Mouse (Mus musculus): Measurements from ENCODE around the gene Gabrr1.

DNA sequence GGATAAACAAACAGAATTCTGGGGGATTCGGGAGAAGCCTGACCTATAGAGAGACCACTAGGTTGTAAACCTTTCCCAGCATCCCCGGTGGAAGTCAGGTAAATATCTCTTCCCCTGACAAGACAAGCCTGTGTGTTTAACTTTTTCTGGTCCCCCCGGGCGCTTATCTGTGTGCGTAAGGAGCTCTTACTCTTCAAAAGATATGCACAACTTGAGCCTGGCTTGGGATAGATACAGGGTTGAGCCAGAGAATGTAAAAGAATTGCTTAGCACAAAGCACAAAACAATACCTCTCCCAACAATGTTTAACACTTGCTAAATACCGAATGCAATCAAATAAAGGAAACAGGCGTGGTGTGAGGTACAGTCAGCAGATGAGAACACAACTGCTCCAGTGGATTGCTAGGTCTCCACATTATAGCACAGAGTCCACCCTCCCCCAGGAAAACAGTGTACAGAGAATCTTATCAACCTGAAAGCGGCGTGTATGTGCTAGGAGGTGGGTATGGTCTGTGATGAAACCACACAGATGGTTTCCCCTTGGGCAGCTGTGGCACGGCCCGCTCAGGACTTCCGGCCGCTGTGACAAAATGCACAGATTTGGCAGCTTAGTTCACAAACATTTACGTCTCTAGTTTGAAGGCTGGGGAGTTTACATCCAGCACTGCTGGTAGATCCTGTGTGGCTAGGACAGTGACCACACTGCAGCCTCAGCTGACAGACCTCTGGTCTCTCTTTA is 22.4 kb upstream of the Gabrr1 start:
- TF ChIP-seq CTCF (IDR thresholded peaks at IDR 0.05; ENCODE audit: low read depth) (no peak), EP300 (IDR thresholded peaks at IDR 0.05; ENCODE audit: low read depth) (no peak)
